Mouse (Mus musculus) NIH3T3 (cell line): ENCODE data around the gene Nsmce4a.
A peak's percentile ranks its signal among the peaks of the same experiment; 100 is the strongest.

ENCODE experiments used
- DNase-seq: peaks from one replicate; pipeline ENCODE4 v3.0.0-alpha.2; 2012; ENCODE audit warnings: low read depth

The Nsmce4a gene

GRCm38 (mm10) chr7:130577388-130578003 is 4.6 kb upstream of the Nsmce4a start, which contains the start of gene Tacc2:
Gene Tacc2 (plus strand): TSS chr7:130577438.
- DNase-seq: no peak

DNA sequence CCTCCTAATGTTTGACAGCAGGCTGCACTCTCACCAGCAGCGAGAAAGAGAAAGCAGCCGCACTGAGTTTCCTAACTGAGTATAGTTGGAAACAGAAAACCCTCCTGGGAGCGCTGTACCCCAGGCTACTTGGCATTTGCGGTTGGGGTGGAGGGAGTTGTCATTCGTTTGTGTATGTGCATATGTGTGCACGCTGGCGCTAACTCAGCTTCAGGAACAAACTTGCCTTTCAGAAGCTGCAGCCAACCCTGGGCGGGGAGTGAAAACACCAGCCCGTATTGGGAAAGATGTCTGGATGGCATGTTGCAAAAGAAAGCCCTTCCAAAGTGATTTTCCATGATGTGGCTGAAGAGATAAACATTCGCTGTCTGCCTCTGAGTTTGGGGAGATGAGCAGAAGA is 4.1 kb upstream of the Nsmce4a start:
- peak; percentile 75 for DNase-seq

GRCm38 (mm10) chr7:130574211-130574991 is 1.5 kb upstream of the Nsmce4a start:
- DNase-seq: peak; percentile 49

GRCm38 (mm10) chr7:130573746-130574145 is 828 bp upstream of the Nsmce4a start:
- no peak for DNase-seq

DNA sequence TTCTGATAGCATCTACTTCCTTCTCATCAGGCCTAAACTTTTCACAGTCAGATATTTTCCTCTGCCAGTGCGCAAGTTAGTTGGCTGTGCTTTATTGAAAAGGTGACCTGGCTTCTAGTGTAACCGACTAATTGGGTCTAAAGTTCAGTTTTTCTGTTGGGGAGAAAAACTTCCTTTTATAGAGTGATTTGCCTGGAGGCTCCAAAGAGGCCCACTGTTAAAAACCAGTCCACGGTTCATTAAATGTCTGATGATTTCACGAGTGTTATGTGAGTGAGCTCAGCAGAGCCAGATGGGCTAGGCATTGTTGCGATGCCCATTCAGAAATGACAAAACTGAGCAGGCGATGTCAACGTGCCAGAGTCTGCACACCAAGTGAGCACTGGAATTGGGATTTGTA is 2.4 kb downstream of the Nsmce4a start:
- DNase-seq: no peak

DNA sequence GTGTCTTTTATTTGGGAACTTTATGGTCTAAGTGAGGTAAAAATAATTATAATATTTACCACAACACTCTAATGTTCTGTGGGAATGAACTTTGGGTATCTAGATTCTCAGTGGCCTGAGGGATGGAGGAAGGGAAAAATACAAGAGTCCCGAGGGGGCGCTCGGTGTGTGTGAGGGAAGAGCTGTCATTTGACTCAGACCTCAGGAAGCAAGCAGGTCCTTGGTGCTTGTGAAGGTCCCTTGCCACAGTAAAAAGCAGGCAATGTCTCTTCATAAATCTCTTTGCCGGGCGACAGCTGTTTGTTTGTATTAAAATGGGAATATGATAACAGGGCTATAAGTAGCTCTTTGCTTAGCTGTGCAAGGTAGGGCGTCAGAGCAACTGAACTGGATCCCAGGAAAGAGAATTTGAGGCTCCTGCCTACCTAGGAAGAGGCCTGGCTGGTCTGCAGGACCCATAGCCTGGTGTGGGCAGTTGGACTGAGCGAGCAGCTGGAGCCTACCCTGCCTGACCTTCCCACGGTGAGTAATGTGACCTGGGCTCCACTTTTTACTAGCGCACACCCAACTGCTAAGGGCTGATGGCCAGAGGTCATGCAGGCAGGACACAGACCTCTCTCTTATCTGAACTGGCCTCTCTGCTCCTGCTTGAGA is 4.0 kb downstream of the Nsmce4a start:
- DNase-seq: no peak

GRCm38 (mm10) chr7:130564596-130564995 is 8.3 kb downstream of the Nsmce4a start:
- DNase-seq: no peak

DNA sequence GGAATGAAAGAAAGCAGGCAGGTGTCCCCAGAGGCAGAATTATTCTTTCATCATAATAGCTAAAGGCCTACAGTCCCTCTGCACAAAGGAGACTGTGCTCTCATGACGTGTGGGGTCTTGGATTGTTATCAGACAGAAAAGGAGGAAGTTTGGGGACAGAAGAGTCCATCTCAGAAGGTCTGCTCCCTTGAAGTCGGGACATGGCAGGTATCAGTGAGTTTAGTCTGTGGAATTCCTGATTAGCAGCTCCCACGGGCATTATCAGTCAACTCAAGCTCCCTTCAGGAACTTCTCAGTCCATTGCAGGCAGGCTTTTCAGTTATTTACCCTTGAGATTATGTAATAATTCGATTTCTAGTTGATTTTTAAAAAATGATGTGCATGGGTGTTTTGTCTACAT is 9.0 kb downstream of the Nsmce4a start:
- DNase-seq: no peak

GRCm38 (mm10) chr7:130563276-130563675 is 9.6 kb downstream of the Nsmce4a start:
- DNase-seq: no peak

DNA sequence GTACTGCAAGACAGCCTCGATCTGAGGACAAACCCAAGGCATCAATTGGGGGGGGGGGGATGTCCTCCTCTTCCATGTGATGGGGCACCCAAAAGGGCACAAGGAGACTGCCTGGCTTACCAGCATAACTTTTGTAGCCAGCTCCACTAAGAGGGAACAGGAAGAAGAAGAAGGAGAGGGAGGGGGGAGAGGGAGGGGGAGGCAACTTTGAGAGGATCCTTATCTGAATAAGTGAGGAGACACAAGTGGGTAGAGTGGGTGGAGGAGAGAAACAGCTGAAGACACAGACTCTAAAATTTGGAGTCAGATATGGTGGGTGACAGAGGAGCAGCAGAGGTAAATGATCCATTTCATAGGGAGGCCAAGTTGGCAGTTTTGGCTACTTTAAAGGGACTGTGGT is 12.0 kb downstream of the Nsmce4a start:
- DNase-seq: no peak

DNA sequence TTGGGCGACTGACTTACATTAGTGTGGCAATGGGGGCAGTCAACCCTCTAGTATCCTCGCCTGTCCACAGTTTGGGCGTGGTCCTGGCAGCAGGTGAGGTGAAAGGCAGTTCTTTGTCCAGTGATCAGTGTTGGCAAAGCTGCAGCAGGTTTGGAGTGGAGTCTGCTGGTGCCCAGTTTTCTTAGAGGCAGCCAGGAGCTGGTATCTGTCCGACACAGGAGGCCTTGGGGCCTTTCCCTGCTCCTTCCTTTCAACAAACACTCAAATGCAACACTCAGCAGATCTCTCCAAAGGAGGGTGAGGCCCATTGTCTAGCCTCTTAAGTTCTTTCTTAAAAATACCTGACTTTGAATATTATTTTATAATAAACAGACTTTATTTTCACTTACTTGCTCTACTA is 14.3 kb downstream of the Nsmce4a start:
- no peak for DNase-seq

DNA sequence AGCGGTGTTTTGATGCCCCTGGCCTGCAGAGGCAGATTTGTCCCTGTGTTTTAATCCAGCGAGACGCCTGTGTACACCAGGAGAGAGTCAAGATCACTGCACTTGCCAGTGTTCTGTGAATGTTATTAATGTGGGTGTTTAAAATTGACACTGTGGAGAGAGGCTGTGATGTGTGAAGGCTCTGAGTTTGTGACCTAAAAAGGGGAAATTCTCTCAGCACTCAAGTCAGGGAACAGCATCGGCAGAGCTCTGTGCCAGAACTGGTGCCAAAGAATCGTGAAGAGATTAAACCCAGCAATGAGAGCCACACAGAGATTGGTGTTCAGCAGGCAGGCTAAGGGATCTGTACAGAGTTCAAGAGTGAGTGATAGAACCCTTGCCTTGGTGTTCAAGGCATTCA is 17.3 kb downstream of the Nsmce4a start:
- DNase-seq: no peak

GRCm38 (mm10) chr7:130553321-130553720 is 19.6 kb downstream of the Nsmce4a start:
- DNase-seq: peak; percentile 30

DNA sequence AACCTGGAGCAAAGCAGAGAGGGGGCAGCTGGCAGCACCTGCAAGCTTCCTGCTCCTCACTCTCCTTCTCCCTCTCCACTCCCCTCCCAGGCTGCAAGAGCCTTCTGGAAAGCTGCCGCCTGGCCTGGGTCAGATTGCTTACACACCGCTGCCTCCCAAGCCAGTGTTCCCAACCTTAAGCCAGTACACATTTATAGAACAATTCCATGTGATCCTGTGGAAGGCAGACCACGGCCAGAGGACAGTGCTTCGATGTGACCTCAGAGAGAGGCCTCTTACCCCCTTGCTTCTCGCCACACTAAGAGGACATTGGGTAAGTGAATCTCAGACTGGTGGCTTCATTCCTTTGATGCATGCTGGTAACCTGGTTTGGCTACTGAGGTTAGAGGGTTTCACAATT is 20.1 kb downstream of the Nsmce4a start:
- peak; percentile 45 for DNase-seq

GRCm38 (mm10) chr7:130547635-130548175 is 25.2 kb downstream of the Nsmce4a start:
- no peak for DNase-seq

DNA sequence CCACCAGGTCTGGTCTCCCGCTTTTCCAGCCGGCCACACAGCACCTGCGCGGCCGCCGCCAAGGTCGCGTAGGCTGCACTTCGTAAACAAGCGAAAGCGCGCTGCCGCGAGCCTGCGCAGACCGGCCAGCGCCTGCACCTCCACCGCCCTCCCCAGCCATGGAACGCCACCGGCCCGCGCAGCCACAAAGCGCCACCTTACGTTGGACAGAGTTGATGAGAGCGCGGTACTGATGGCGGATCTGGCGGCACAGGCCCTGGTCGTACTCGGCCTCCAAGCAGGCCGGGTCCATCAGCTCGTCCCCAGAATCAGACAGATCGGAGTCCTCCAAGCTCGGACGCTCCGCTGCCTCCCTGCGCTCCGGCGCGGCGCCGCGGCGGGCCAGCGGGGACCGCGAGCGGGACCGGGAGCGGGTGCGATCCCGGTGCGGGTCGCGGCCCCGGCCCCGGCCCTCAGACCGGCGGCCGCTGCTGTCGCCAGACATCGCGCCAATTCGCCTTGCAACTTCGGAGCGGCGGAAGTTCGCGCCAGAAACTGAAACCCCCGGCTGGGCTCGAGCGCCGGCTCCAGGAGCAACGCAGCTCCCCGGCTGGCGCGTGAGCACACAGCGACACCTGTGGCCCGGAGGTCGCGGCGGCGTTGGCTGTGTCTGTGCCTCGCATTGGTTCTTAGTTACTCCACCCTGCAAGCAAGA is 26.0 kb downstream of the Nsmce4a start:
- peak; percentile 94 for DNase-seq

DNA sequence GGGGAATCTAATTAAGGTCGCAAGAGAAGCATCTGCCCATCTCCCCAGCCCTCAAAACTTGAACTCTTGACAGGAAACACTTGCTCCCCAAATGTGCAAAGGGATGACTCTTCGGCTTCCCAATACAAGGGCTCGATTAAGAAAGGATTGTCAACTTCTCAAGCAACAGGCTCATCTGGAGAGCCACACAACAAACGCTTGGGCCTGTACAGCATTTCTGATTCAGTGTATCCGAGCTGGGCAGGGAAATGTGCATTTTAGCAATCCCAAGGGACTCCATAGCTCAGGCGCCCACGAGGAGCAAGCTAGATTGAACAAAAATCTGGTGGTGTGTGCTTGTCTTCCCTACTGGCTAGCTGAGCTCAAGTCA is 26.5 kb downstream of the Nsmce4a start:
- DNase-seq: no peak

DNA sequence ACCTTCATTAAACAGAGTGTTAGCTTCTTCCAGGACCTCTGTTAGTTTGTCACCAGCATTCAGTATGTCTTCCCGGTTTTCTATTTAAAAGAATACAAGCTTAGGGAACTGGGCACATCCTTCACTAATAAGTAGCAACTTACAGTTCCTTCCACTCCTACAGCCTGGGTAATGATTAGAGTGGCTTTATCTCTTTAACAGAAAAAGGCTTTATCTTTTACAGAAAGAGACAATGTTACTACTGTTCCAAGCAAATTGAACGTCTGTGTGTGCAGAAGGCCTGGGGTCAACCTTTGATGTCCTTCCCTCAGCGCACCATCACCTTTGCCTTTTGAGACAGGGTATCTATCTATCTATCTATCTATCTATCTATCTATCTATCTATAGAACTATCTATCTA is 27.0 kb downstream of the Nsmce4a start:
- no peak for DNase-seq

GRCm38 (mm10) chr7:130545401-130545800 is 27.5 kb downstream of the Nsmce4a start:
- no peak for DNase-seq

- DNase-seq: no peak
These were observed 29.7 kb downstream of the Nsmce4a start for GRCm38 (mm10) chr7:130543181-130543580.

GRCm38 (mm10) chr7:130540176-130540575 is 32.7 kb downstream of the Nsmce4a start:
- no peak for DNase-seq

GRCm38 (mm10) chr7:130537068-130537467 is 35.9 kb downstream of the Nsmce4a start:
- no peak for DNase-seq
